Mouse (Mus musculus): ENCODE measurements at regions not wholly inside any gene's neighbourhood (a gene's known extent, or its start where the extent isn't known, plus 50 kb on each side); places are given as distances from the start of the nearest gene placed in this dataset.

GRCm38 (mm10) chr7:71456421-71456820, 105.1 kb upstream of the Gm10295 start:
- no peak for TF ChIP-seq POLR2A (IDR thresholded peaks at IDR 0.05; ENCODE audit: insufficient read depth, low read length)
- TF ChIP-seq EP300 (IDR thresholded peaks at IDR 0.05; ENCODE audit: insufficient read depth, low read depth, low read length): peak; percentile 67; the same call in 1 of the 2 replicates
- no peak for TF ChIP-seq CTCF (IDR thresholded peaks at IDR 0.05; ENCODE audit: low read depth, low read length)
- Histone ChIP-seq H3K27ac (ENCODE audit: insufficient read depth, low read length) (no peak overlapping the region), H3K9ac (ENCODE audit: low read depth, poor library complexity, severe bottlenecking) (no peak overlapping the region), H3K4me3 (ENCODE audit: low read depth, low read length) (no peak overlapping the region), H3K4me1 (ENCODE audit: control insufficient read depth, insufficient read depth, low read length) (no peaks in the 10 kb centered on the region), H3K27me3 (ENCODE audit: control insufficient read depth, insufficient read depth, low read length, poor library complexity, severe bottlenecking) (no peaks in the 10 kb centered on the region), H3K36me3 (ENCODE audit: control insufficient read depth, insufficient read depth, low read length, poor library complexity, severe bottlenecking) (no peaks in the 10 kb centered on the region), H3K9me3 (replicated peaks; ENCODE audit: control insufficient read depth, insufficient read depth, low read length, poor library complexity, severe bottlenecking) (peaks cover 12% of the 10 kb centered on the region)

DNA sequence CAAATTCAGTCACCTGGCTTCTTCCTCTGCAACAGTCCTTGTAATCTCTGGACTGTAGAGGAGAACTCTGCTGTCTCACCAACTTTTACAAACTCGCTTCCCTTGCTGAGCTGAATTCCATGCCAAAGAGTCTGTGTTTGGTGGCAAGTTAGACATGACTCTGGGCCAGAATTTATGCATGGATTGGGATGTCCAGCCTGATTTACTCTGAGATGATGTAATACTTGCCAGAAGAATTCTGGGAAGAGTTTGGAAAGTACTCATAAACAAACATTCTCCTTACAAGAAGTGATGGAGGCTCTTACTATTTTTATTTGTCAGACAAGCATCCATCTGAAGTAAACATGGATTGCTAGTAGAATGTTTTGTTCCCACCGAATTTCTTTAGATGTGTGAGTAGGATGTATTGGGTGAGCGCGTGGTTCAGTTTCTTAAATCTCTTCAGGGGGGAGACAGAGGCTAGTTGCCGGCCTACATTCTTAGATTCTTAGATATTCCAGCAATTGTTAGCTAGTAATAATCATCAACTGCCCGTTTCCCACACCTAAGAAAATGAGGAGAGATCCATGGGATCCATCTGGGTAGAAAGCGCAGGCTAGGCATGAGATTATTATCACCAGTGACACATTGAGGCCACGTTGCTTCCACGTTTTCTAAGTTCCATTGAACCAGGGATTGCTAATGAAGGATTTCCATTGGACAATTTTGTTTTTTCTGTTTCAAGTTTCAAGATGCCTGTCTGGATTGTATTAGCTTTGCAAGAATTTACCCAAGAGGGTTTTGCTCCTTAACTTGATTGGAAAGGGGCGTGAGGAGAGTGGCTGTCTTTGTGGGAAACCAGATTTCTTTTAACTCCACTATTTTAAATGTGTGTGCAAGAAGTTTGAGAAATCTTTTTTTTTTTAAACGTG, 89.3 kb upstream of the Gm10295 start:
- Histone ChIP-seq H3K27ac (ENCODE audit: insufficient read depth, low read length) (no peak overlapping the region), H3K4me3 (ENCODE audit: low read depth, low read length) (no peak overlapping the region), H3K27me3 (ENCODE audit: control insufficient read depth, insufficient read depth, low read length, poor library complexity, severe bottlenecking) (no peaks in the 10 kb centered on the region), H3K9ac (ENCODE audit: low read depth, poor library complexity, severe bottlenecking) (no peak overlapping the region), H3K9me3 (replicated peaks; ENCODE audit: control insufficient read depth, insufficient read depth, low read length, poor library complexity, severe bottlenecking) (no peaks in the 10 kb centered on the region), H3K4me1 (ENCODE audit: control insufficient read depth, insufficient read depth, low read length) (no peaks in the 10 kb centered on the region), H3K36me3 (ENCODE audit: control insufficient read depth, insufficient read depth, low read length, poor library complexity, severe bottlenecking) (no peaks in the 10 kb centered on the region)
- TF ChIP-seq EP300 (IDR thresholded peaks at IDR 0.05; ENCODE audit: insufficient read depth, low read depth, low read length): no peak
- no peak for TF ChIP-seq POLR2A (IDR thresholded peaks at IDR 0.05; ENCODE audit: insufficient read depth, low read length)
- TF ChIP-seq CTCF (IDR thresholded peaks at IDR 0.05; ENCODE audit: low read depth, low read length): no peak

GRCm38 (mm10) chr7:71425982-71426381, 74.7 kb upstream of the Gm10295 start:
- H3K36me3 ChIP-seq (ENCODE audit: control insufficient read depth, insufficient read depth, low read length, poor library complexity, severe bottlenecking): no peaks in the 10 kb centered on the region
- TF ChIP-seq CTCF (IDR thresholded peaks at IDR 0.05; ENCODE audit: low read depth, low read length): no peak
- TF ChIP-seq POLR2A (IDR thresholded peaks at IDR 0.05; ENCODE audit: insufficient read depth, low read length): no peak
- H3K9ac ChIP-seq (ENCODE audit: low read depth, poor library complexity, severe bottlenecking): no peak overlapping the region
- no peaks in the 10 kb centered on the region for H3K9me3 ChIP-seq (replicated peaks; ENCODE audit: control insufficient read depth, insufficient read depth, low read length, poor library complexity, severe bottlenecking)
- H3K27ac ChIP-seq (ENCODE audit: insufficient read depth, low read length): no peak overlapping the region
- H3K27me3 ChIP-seq (ENCODE audit: control insufficient read depth, insufficient read depth, low read length, poor library complexity, severe bottlenecking): no peaks in the 10 kb centered on the region
- H3K4me1 ChIP-seq (ENCODE audit: control insufficient read depth, insufficient read depth, low read length): no peaks in the 10 kb centered on the region
- no peak overlapping the region for H3K4me3 ChIP-seq (ENCODE audit: low read depth, low read length)

GRCm38 (mm10) chr7:71419261-71419660, 68.0 kb upstream of the Gm10295 start:
- no peak for TF ChIP-seq POLR2A (IDR thresholded peaks at IDR 0.05; ENCODE audit: insufficient read depth, low read length)
- TF ChIP-seq CTCF (IDR thresholded peaks at IDR 0.05; ENCODE audit: low read depth, low read length): no peak
- TF ChIP-seq EP300 (IDR thresholded peaks at IDR 0.05; ENCODE audit: insufficient read depth, low read depth, low read length): no peak
- no peaks in the 10 kb centered on the region for H3K9me3 ChIP-seq (replicated peaks; ENCODE audit: control insufficient read depth, insufficient read depth, low read length, poor library complexity, severe bottlenecking)

GRCm38 (mm10) chr7:71418856-71419255, 67.6 kb upstream of the Gm10295 start:
- H3K9me3 ChIP-seq (replicated peaks; ENCODE audit: control insufficient read depth, insufficient read depth, low read length, poor library complexity, severe bottlenecking): no peaks in the 10 kb centered on the region
- no peaks in the 10 kb centered on the region for H3K4me1 ChIP-seq (ENCODE audit: control insufficient read depth, insufficient read depth, low read length)
- no peak overlapping the region for H3K4me3 ChIP-seq (ENCODE audit: low read depth, low read length)
- H3K9ac ChIP-seq (ENCODE audit: low read depth, poor library complexity, severe bottlenecking): no peak overlapping the region
- no peaks in the 10 kb centered on the region for H3K27me3 ChIP-seq (ENCODE audit: control insufficient read depth, insufficient read depth, low read length, poor library complexity, severe bottlenecking)
- TF ChIP-seq CTCF (IDR thresholded peaks at IDR 0.05; ENCODE audit: low read depth, low read length): no peak
- no peak for TF ChIP-seq POLR2A (IDR thresholded peaks at IDR 0.05; ENCODE audit: insufficient read depth, low read length)
- no peak for TF ChIP-seq EP300 (IDR thresholded peaks at IDR 0.05; ENCODE audit: insufficient read depth, low read depth, low read length)
- H3K36me3 ChIP-seq (ENCODE audit: control insufficient read depth, insufficient read depth, low read length, poor library complexity, severe bottlenecking): no peaks in the 10 kb centered on the region
- no peak overlapping the region for H3K27ac ChIP-seq (ENCODE audit: insufficient read depth, low read length)

More at GRCm38 (mm10) chr7:71419261-71419660, 68.0 kb upstream of the Gm10295 start:
- Histone ChIP-seq H3K27ac (ENCODE audit: insufficient read depth, low read length) (no peak overlapping the region), H3K9ac (ENCODE audit: low read depth, poor library complexity, severe bottlenecking) (no peak overlapping the region), H3K4me3 (ENCODE audit: low read depth, low read length) (no peak overlapping the region), H3K27me3 (ENCODE audit: control insufficient read depth, insufficient read depth, low read length, poor library complexity, severe bottlenecking) (no peaks in the 10 kb centered on the region), H3K4me1 (ENCODE audit: control insufficient read depth, insufficient read depth, low read length) (no peaks in the 10 kb centered on the region), H3K36me3 (ENCODE audit: control insufficient read depth, insufficient read depth, low read length, poor library complexity, severe bottlenecking) (no peaks in the 10 kb centered on the region)

- Histone ChIP-seq H3K4me3 (ENCODE audit: low read depth, low read length) (no peak overlapping the region), H3K4me1 (ENCODE audit: control insufficient read depth, insufficient read depth, low read length) (no peaks in the 10 kb centered on the region), H3K27ac (ENCODE audit: insufficient read depth, low read length) (no peak overlapping the region), H3K9ac (ENCODE audit: low read depth, poor library complexity, severe bottlenecking) (no peak overlapping the region), H3K9me3 (replicated peaks; ENCODE audit: control insufficient read depth, insufficient read depth, low read length, poor library complexity, severe bottlenecking) (no peaks in the 10 kb centered on the region), H3K36me3 (ENCODE audit: control insufficient read depth, insufficient read depth, low read length, poor library complexity, severe bottlenecking) (no peaks in the 10 kb centered on the region), H3K27me3 (ENCODE audit: control insufficient read depth, insufficient read depth, low read length, poor library complexity, severe bottlenecking) (no peaks in the 10 kb centered on the region)
- TF ChIP-seq CTCF (IDR thresholded peaks at IDR 0.05; ENCODE audit: low read depth, low read length) (no peak), EP300 (IDR thresholded peaks at IDR 0.05; ENCODE audit: insufficient read depth, low read depth, low read length) (no peak), POLR2A (IDR thresholded peaks at IDR 0.05; ENCODE audit: insufficient read depth, low read length) (no peak)
Measured at GRCm38 (mm10) chr7:71414756-71415155, 63.5 kb upstream of the Gm10295 start.
